Mouse (Mus musculus): Measurements from ENCODE around the gene Dock11. TPM values are rescaled to one million over a fixed set of nuclear protein-coding genes. Genes with fewer than 3 reads are reported as not detected.

Gene Dock11
- polyA plus RNA-seq, 1 experiment from 2014 or later = 28.6 TPM

GRCm38 (mm10) chrX:35956236-35956635 lies 67.6 kb downstream of the Dock11 start:
- H3K4me2 ChIP-seq = no peak overlapping the region
- no peak overlapping the region for H3K9ac ChIP-seq
- H3K27ac ChIP-seq = no peak overlapping the region
- H3K4me3 ChIP-seq (replicated peaks) = no peak overlapping the region
- H3K4me1 ChIP-seq = no peaks in the 10 kb centered on the region
- H3K9me3 ChIP-seq = no peaks in the 10 kb centered on the region
- 0 out of 2 replicates have a peak, but pooled peaks cover 2% of the 10 kb centered on the region for H3K36me3 ChIP-seq (replicated peaks)
- H3K27me3 ChIP-seq = no peaks in the 10 kb centered on the region
- ATAC-seq (ENCODE audit: low FRiP score) = no peak

- Histone ChIP-seq H3K36me3 (replicated peaks) (no peaks in the 10 kb centered on the region), H3K27me3 (no peaks in the 10 kb centered on the region), H3K4me2 (no peak overlapping the region), H3K9me3 (no peaks in the 10 kb centered on the region), H3K4me1 (no peaks in the 10 kb centered on the region), H3K4me3 (replicated peaks) (no peak overlapping the region), H3K9ac (no peak overlapping the region), H3K27ac (no peak overlapping the region)
- ATAC-seq (ENCODE audit: low FRiP score) = no peak
- WGBS = 79% methylated on average over 6 of the region's 6 CpGs
These were observed 74.5 kb downstream of the Dock11 start for GRCm38 (mm10) chrX:35963087-35963486.

GRCm38 (mm10) chrX:35969276-35969675 lies 80.6 kb downstream of the Dock11 start:
- Histone ChIP-seq H3K36me3 (replicated peaks) (no peaks in the 10 kb centered on the region), H3K9ac (no peak overlapping the region), H3K27ac (no peak overlapping the region), H3K4me2 (no peak overlapping the region), H3K9me3 (no peaks in the 10 kb centered on the region), H3K4me3 (replicated peaks) (no peak overlapping the region), H3K4me1 (no peaks in the 10 kb centered on the region), H3K27me3 (no peaks in the 10 kb centered on the region)
- no peak for ATAC-seq (ENCODE audit: low FRiP score)
- 83% methylated on average over 1 of the region's 1 CpGs for WGBS

GRCm38 (mm10) chrX:35976657-35977056 lies 88.0 kb downstream of the Dock11 start:
- no peak overlapping the region for H3K9ac ChIP-seq
- no peak overlapping the region for H3K4me3 ChIP-seq (replicated peaks)
- H3K36me3 ChIP-seq (replicated peaks) = 0 out of 2 replicates have a peak, but pooled peaks cover 2% of the 10 kb centered on the region
- no peak overlapping the region for H3K27ac ChIP-seq
- H3K4me1 ChIP-seq = no peaks in the 10 kb centered on the region
- ATAC-seq (ENCODE audit: low FRiP score) = no peak
- H3K27me3 ChIP-seq = no peaks in the 10 kb centered on the region
- H3K9me3 ChIP-seq = no peaks in the 10 kb centered on the region
- H3K4me2 ChIP-seq = no peak overlapping the region
- 68% methylated on average over 5 of the region's 5 CpGs for WGBS

- H3K4me1 ChIP-seq = no peaks in the 10 kb centered on the region
- no peak overlapping the region for H3K4me3 ChIP-seq (replicated peaks)
- no peaks in the 10 kb centered on the region for H3K36me3 ChIP-seq (replicated peaks)
- no peak overlapping the region for H3K4me2 ChIP-seq
- no peak overlapping the region for H3K9ac ChIP-seq
- no peaks in the 10 kb centered on the region for H3K27me3 ChIP-seq
- no peak for ATAC-seq (ENCODE audit: low FRiP score)
- H3K9me3 ChIP-seq = no peaks in the 10 kb centered on the region
- H3K27ac ChIP-seq = no peak overlapping the region
- WGBS = 92% methylated on average over 1 of the region's 1 CpGs
These were observed 99.3 kb downstream of the Dock11 start for GRCm38 (mm10) chrX:35987981-35988380.

GRCm38 (mm10) chrX:35990508-35991095 lies 102.0 kb downstream of the Dock11 start:
- no peaks in the 10 kb centered on the region for H3K27me3 ChIP-seq
- ATAC-seq (ENCODE audit: low FRiP score) = no peak
- no peak overlapping the region for H3K4me3 ChIP-seq (replicated peaks)
- H3K27ac ChIP-seq = no peak overlapping the region
- no peaks in the 10 kb centered on the region for H3K4me1 ChIP-seq
- H3K9me3 ChIP-seq = no peaks in the 10 kb centered on the region
- no peaks in the 10 kb centered on the region for H3K36me3 ChIP-seq (replicated peaks)
- H3K9ac ChIP-seq = no peak overlapping the region
- 78% methylated on average over 5 of the region's 5 CpGs for WGBS
- no peak overlapping the region for H3K4me2 ChIP-seq

GRCm38 (mm10) chrX:35994226-35994625 lies 105.6 kb downstream of the Dock11 start:
- H3K9me3 ChIP-seq = no peaks in the 10 kb centered on the region
- ATAC-seq (ENCODE audit: low FRiP score) = no peak
- H3K4me3 ChIP-seq (replicated peaks) = no peak overlapping the region
- H3K27me3 ChIP-seq = no peaks in the 10 kb centered on the region
- no peaks in the 10 kb centered on the region for H3K36me3 ChIP-seq (replicated peaks)
- no peaks in the 10 kb centered on the region for H3K4me1 ChIP-seq
- WGBS = 77% methylated on average over 6 of the region's 6 CpGs
- no peak overlapping the region for H3K9ac ChIP-seq
- no peak overlapping the region for H3K4me2 ChIP-seq
- H3K27ac ChIP-seq = no peak overlapping the region

GRCm38 (mm10) chrX:35997004-35997403 lies 108.4 kb downstream of the Dock11 start:
- Histone ChIP-seq H3K9ac (no peak overlapping the region), H3K27me3 (no peaks in the 10 kb centered on the region), H3K4me2 (no peak overlapping the region), H3K9me3 (no peaks in the 10 kb centered on the region), H3K36me3 (replicated peaks) (no peaks in the 10 kb centered on the region), H3K27ac (no peak overlapping the region), H3K4me3 (replicated peaks) (no peak overlapping the region), H3K4me1 (no peaks in the 10 kb centered on the region)
- ATAC-seq (ENCODE audit: low FRiP score) = no peak
- WGBS = 16% methylated on average over 2 of the region's 2 CpGs

- Histone ChIP-seq H3K4me2 (no peak overlapping the region), H3K9ac (no peak overlapping the region), H3K27me3 (no peaks in the 10 kb centered on the region), H3K36me3 (replicated peaks) (no peaks in the 10 kb centered on the region), H3K4me3 (replicated peaks) (no peak overlapping the region), H3K9me3 (no peaks in the 10 kb centered on the region), H3K4me1 (no peaks in the 10 kb centered on the region), H3K27ac (no peak overlapping the region)
- ATAC-seq (ENCODE audit: low FRiP score) = no peak
- WGBS = 61% methylated on average over 5 of the region's 5 CpGs
These were observed 109.3 kb downstream of the Dock11 start for GRCm38 (mm10) chrX:35997793-35998419.

GRCm38 (mm10) chrX:36025651-36026050 lies 137.0 kb downstream of the Dock11 start:
- Histone ChIP-seq H3K4me2 (no peak overlapping the region), H3K27me3 (no peaks in the 10 kb centered on the region), H3K27ac (no peak overlapping the region), H3K4me1 (no peaks in the 10 kb centered on the region), H3K9ac (no peak overlapping the region), H3K4me3 (replicated peaks) (no peak overlapping the region), H3K36me3 (replicated peaks) (peaks cover 10% of the 10 kb centered on the region), H3K9me3 (no peaks in the 10 kb centered on the region)
- WGBS = 83% methylated on average over 16 of the region's 17 CpGs
- no peak for ATAC-seq (ENCODE audit: low FRiP score)

GRCm38 (mm10) chrX:36031113-36031512 lies 142.5 kb downstream of the Dock11 start:
- Histone ChIP-seq H3K9ac (no peak overlapping the region), H3K4me1 (no peaks in the 10 kb centered on the region), H3K27me3 (no peaks in the 10 kb centered on the region), H3K27ac (no peak overlapping the region), H3K9me3 (no peaks in the 10 kb centered on the region), H3K36me3 (replicated peaks) (no peaks in the 10 kb centered on the region), H3K4me2 (no peak overlapping the region), H3K4me3 (replicated peaks) (no peak overlapping the region)
- no peak for ATAC-seq (ENCODE audit: low FRiP score)
- WGBS = 89% methylated on average over 5 of the region's 5 CpGs

GRCm38 (mm10) chrX:36034045-36034444 lies 145.4 kb downstream of the Dock11 start:
- no peaks in the 10 kb centered on the region for H3K4me1 ChIP-seq
- H3K4me2 ChIP-seq = no peak overlapping the region
- H3K27ac ChIP-seq = no peak overlapping the region
- no peaks in the 10 kb centered on the region for H3K9me3 ChIP-seq
- no peak for ATAC-seq (ENCODE audit: low FRiP score)
- H3K27me3 ChIP-seq = no peaks in the 10 kb centered on the region
- 90% methylated on average over 8 of the region's 8 CpGs for WGBS
- no peak overlapping the region for H3K4me3 ChIP-seq (replicated peaks)
- H3K9ac ChIP-seq = no peak overlapping the region
- peaks cover 10% of the 10 kb centered on the region for H3K36me3 ChIP-seq (replicated peaks)

GRCm38 (mm10) chrX:36045731-36046130 lies 157.1 kb downstream of the Dock11 start:
- WGBS = 81% methylated on average over 4 of the region's 4 CpGs
- ATAC-seq (ENCODE audit: low FRiP score) = no peak
- no peaks in the 10 kb centered on the region for H3K27me3 ChIP-seq
- H3K4me1 ChIP-seq = no peaks in the 10 kb centered on the region
- H3K9ac ChIP-seq = no peak overlapping the region
- H3K4me2 ChIP-seq = no peak overlapping the region
- 0 out of 2 replicates have a peak, but pooled peaks cover 6% of the 10 kb centered on the region for H3K36me3 ChIP-seq (replicated peaks)
- no peak overlapping the region for H3K4me3 ChIP-seq (replicated peaks)
- no peaks in the 10 kb centered on the region for H3K9me3 ChIP-seq
- no peak overlapping the region for H3K27ac ChIP-seq

All from forebrain, embryonic 12.5 days (tissue).